Mouse (Mus musculus) midbrain, embryonic 12.5 days (tissue): Measurements from ENCODE around the gene Zeb2. TPM values are rescaled to one million over a fixed set of nuclear protein-coding genes. Genes with fewer than 3 reads are reported as not detected.

Experiments
- ATAC-seq: fragments of 200-750 bp; cut with Nextera tagmentation; 2 replicates; pipeline ENCODE4 v1.8.0; 2017; ENCODE audit warnings: low read depth, moderate TSS enrichment, moderate library complexity; ENCODE audit not compliant: low FRiP score
- H3K27ac ChIP-seq: fragments of 300-500 bp; sonication (generic); replicated peaks from 2 replicates; pipeline ENCODE4 v1.5.1; 2016; ENCODE audit warnings: mild to moderate bottlenecking
- H3K27me3 ChIP-seq: fragments of 300-500 bp; sonication (generic); 2 replicates; pipeline ENCODE4 v1.6.1; 2016; ENCODE audit warnings: mild to moderate bottlenecking
- H3K36me3 ChIP-seq: fragments of 300-500 bp; sonication (generic); 2 replicates; pipeline ENCODE4 v1.6.1; 2016
- H3K4me1 ChIP-seq: fragments of 300-500 bp; sonication (generic); 2 replicates; pipeline ENCODE4 v1.6.1; 2016
- H3K4me2 ChIP-seq: fragments of 300-500 bp; sonication (generic); replicated peaks from 2 replicates; pipeline ENCODE4 v1.6.1; 2016; ENCODE audit warnings: mild to moderate bottlenecking, moderate library complexity
- H3K4me3 ChIP-seq: fragments of 300-500 bp; sonication (generic); 2 replicates; pipeline ENCODE4 v1.5.1; 2016; ENCODE audit warnings: mild to moderate bottlenecking
- H3K9ac ChIP-seq: fragments of 300-500 bp; sonication (generic); replicated peaks from 2 replicates; pipeline ENCODE4 v1.6.1; 2016; ENCODE audit warnings: mild to moderate bottlenecking, moderate library complexity
- H3K9me3 ChIP-seq: fragments of 300-500 bp; sonication (generic); 2 replicates; pipeline ENCODE4 v1.6.1; 2016; ENCODE audit warnings: mild to moderate bottlenecking
- WGBS: fragments of 180-500 bp; shearing (Covaris S2); methylation state at CpG from one replicate; pipeline ENCODE4 v1.1.7; 2016; 5-methylcytosine and 5-hydroxymethylcytosine counted together
- polyA plus RNA-seq: library from polyadenylated mRNA; unstranded; fragments of >200 nt; fragmentation: Nextera tagmentation; extraction: Ambion mirVana; gene quantifications from 2 replicates; pipeline ENCODE4 v1.2.1, GENCODE M21; 2016

Zeb2 gene
- polyA plus RNA-seq, 1 experiment from 2014 or later = 68.7 TPM

DNA sequence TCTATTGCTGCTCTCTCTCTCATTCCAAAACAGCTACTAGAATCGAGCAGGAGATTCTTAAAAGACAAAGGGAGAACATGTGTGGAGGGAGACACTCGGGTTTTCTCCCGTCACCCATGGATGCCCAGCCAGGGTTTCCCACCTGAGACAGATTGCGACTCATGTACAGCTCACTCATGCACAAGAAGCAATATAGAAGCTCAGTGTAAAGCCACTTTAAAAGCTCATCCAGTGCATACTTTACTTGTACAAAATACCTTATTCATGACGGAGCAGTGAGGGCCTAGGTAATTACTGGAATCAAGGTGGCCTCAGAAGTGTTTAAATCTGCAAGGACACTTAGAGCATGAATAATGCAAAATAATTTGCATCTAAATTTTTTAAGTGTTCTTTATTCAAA is 45.9 kb downstream of the Zeb2 start:
- 58% methylated on average over 5 of the region's 5 CpGs for WGBS
- H3K4me1 ChIP-seq = peaks cover 49% of the 10 kb centered on the region

GRCm38 (mm10) chr2:45070612-45071276 is 46.5 kb downstream of the Zeb2 start:
- Histone ChIP-seq H3K9ac (no peak overlapping the region), H3K36me3 (0 out of 2 replicates have a peak, but pooled peaks cover under 1% of the 10 kb centered on the region), H3K4me3 (no peak overlapping the region), H3K4me2 (no peak overlapping the region), H3K4me1 (peaks cover 49% of the 10 kb centered on the region), H3K9me3 (no peaks in the 10 kb centered on the region), H3K27me3 (no peaks in the 10 kb centered on the region), H3K27ac (no peak overlapping the region)
- WGBS = 77% methylated on average over 6 of the region's 6 CpGs
- no peak for ATAC-seq

More for the DNA sequence above, 45.9 kb downstream of the Zeb2 start:
- no peak overlapping the region for H3K4me3 ChIP-seq
- no peak overlapping the region for H3K9ac ChIP-seq
- H3K27ac ChIP-seq = no peak overlapping the region
- no peaks in the 10 kb centered on the region for H3K36me3 ChIP-seq
- H3K27me3 ChIP-seq = no peaks in the 10 kb centered on the region
- H3K9me3 ChIP-seq = no peaks in the 10 kb centered on the region
- H3K4me2 ChIP-seq = no peak overlapping the region
- ATAC-seq = no peak

- Histone ChIP-seq H3K4me3 (no peak overlapping the region), H3K27ac (no peak overlapping the region; the same call in 1 of the 2 replicates), H3K4me1 (peaks cover 53% of the 10 kb centered on the region), H3K36me3 (0 out of 2 replicates have a peak, but pooled peaks cover 4% of the 10 kb centered on the region), H3K27me3 (no peaks in the 10 kb centered on the region), H3K9ac (no peak overlapping the region), H3K4me2 (no peak overlapping the region), H3K9me3 (no peaks in the 10 kb centered on the region)
- ATAC-seq = no peak
- WGBS = 70% methylated on average over 7 of the region's 7 CpGs
These were observed 48.2 kb downstream of the Zeb2 start for GRCm38 (mm10) chr2:45068792-45069550.

DNA sequence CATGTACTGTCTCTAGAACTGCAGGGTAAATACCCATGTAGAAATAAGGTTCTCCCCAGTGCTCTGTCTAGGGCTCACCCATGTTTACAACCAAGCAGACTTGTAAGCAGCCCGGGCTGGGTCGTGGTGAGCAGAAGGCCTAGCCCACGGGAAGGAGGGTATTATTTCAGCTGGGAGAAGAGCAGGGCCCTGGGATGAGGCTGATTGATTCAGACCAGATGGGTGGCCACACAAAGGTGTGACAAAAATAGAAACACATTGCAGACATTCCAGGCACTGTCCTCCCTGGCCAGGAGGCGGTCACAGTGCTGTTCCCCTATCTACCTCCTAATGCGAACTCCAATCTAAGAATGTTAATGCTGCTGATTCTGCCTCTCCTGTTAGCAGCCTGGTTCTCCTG is 50.1 kb downstream of the Zeb2 start:
- H3K4me3 ChIP-seq = no peak overlapping the region
- 0 out of 2 replicates have a peak overlapping the region, but pooled peaks have one; percentile 25 for H3K27ac ChIP-seq
- H3K4me2 ChIP-seq = no peak overlapping the region
- WGBS = 41% methylated on average over 5 of the region's 5 CpGs
- peaks cover 55% of the 10 kb centered on the region for H3K4me1 ChIP-seq
- ATAC-seq = no peak
- H3K9ac ChIP-seq = no peak overlapping the region
- 0 out of 2 replicates have a peak, but pooled peaks cover 4% of the 10 kb centered on the region for H3K36me3 ChIP-seq
- no peaks in the 10 kb centered on the region for H3K9me3 ChIP-seq
- H3K27me3 ChIP-seq = no peaks in the 10 kb centered on the region

- Histone ChIP-seq H3K36me3 (0 out of 2 replicates have a peak, but pooled peaks cover 4% of the 10 kb centered on the region), H3K9ac (no peak overlapping the region), H3K9me3 (no peaks in the 10 kb centered on the region), H3K4me2 (no peak overlapping the region), H3K4me1 (peaks cover 60% of the 10 kb centered on the region), H3K4me3 (no peak overlapping the region), H3K27me3 (no peaks in the 10 kb centered on the region), H3K27ac (peak overlapping the region; percentile 20; the same call in 1 of the 2 replicates)
- WGBS = 11% methylated on average over 7 of the region's 7 CpGs
- 0 out of 2 replicates have a peak, but pooled peaks have one; percentile 38 for ATAC-seq
These were observed 53.8 kb downstream of the Zeb2 start for GRCm38 (mm10) chr2:45063300-45063890.

DNA sequence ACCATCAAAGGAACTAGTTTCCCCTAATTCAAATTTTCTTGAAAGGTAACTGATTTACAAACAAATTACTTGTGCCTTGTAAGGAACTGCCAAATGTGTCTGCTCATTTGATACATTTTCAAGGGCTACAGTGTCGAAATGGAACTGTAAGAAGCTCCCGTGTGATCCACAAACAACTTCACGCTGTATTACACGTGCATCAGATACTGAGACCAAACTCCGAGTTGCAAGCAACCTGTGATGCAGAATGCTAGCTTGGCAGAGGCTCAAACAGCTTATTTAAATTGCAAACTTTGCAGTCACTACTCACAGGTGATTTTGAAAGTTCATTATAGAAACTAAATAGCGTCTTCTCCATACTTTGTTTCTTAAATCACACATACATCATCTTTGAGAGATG is 55.1 kb downstream of the Zeb2 start:
- Histone ChIP-seq H3K27me3 (no peaks in the 10 kb centered on the region), H3K4me2 (no peak overlapping the region), H3K4me3 (no peak overlapping the region), H3K4me1 (peaks cover 54% of the 10 kb centered on the region), H3K9ac (no peak overlapping the region), H3K36me3 (0 out of 2 replicates have a peak, but pooled peaks cover 4% of the 10 kb centered on the region), H3K27ac (no peak overlapping the region), H3K9me3 (no peaks in the 10 kb centered on the region)
- 70% methylated on average over 6 of the region's 6 CpGs for WGBS
- ATAC-seq = no peak

- Histone ChIP-seq H3K4me2 (no peak overlapping the region), H3K36me3 (0 out of 2 replicates have a peak, but pooled peaks cover 4% of the 10 kb centered on the region), H3K9ac (no peak overlapping the region), H3K4me3 (no peak overlapping the region), H3K9me3 (no peaks in the 10 kb centered on the region), H3K27me3 (no peaks in the 10 kb centered on the region), H3K27ac (no peak overlapping the region), H3K4me1 (peaks cover 60% of the 10 kb centered on the region)
- WGBS = 82% methylated on average over 4 of the region's 4 CpGs
- ATAC-seq = no peak
These were observed 56.4 kb downstream of the Zeb2 start for GRCm38 (mm10) chr2:45060768-45061167.

DNA sequence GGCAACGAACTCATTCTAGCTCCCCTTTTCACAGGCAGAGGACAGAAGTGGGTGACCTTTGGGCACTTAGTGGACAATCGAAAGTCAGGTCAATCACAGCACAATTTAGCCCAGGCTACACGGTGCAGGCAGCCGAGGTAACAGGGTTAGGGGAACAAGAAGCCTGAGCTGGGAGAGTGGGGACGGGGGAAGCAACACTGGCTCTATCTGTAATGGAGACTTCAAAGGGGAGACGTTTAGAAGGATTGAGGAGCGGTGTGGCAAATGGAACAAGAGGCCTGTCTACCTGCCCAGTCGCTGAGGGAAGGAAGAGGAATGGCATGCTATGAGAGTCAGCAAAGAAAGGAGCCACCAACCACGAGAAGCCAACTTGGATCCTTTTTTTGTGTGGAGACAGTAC is 57.0 kb downstream of the Zeb2 start:
- peaks cover 65% of the 10 kb centered on the region for H3K4me1 ChIP-seq
- no peak overlapping the region for H3K9ac ChIP-seq
- no peak overlapping the region for H3K4me2 ChIP-seq
- H3K36me3 ChIP-seq = no peaks in the 10 kb centered on the region
- no peak overlapping the region for H3K27ac ChIP-seq
- no peaks in the 10 kb centered on the region for H3K27me3 ChIP-seq
- no peak overlapping the region for H3K4me3 ChIP-seq
- ATAC-seq = no peak
- no peaks in the 10 kb centered on the region for H3K9me3 ChIP-seq
- WGBS = 69% methylated on average over 9 of the region's 9 CpGs

- no peaks in the 10 kb centered on the region for H3K27me3 ChIP-seq
- no peak for ATAC-seq
- H3K9ac ChIP-seq = no peak overlapping the region
- H3K4me3 ChIP-seq = no peak overlapping the region
- H3K36me3 ChIP-seq = no peaks in the 10 kb centered on the region
- no peak overlapping the region for H3K27ac ChIP-seq
- no peak overlapping the region for H3K4me2 ChIP-seq
- 88% methylated on average over 4 of the region's 4 CpGs for WGBS
- no peaks in the 10 kb centered on the region for H3K9me3 ChIP-seq
- peaks cover 67% of the 10 kb centered on the region for H3K4me1 ChIP-seq
These were observed 57.6 kb downstream of the Zeb2 start for GRCm38 (mm10) chr2:45059599-45059998.

GRCm38 (mm10) chr2:45059010-45059409 is 58.2 kb downstream of the Zeb2 start:
- Histone ChIP-seq H3K27me3 (no peaks in the 10 kb centered on the region), H3K4me3 (no peak overlapping the region), H3K9ac (no peak overlapping the region), H3K9me3 (no peaks in the 10 kb centered on the region), H3K4me1 (peaks cover 62% of the 10 kb centered on the region), H3K27ac (peak overlapping the region; percentile 35; the same call in 1 of the 2 replicates), H3K36me3 (no peaks in the 10 kb centered on the region), H3K4me2 (0 out of 2 replicates have a peak overlapping the region, but pooled peaks have one; percentile 1)
- 0 out of 2 replicates have a peak, but pooled peaks have one; percentile 21 for ATAC-seq
- WGBS = 72% methylated on average over 12 of the region's 12 CpGs

GRCm38 (mm10) chr2:45058183-45058582 is 59.0 kb downstream of the Zeb2 start:
- Histone ChIP-seq H3K27ac (no peak overlapping the region; the same call in 1 of the 2 replicates), H3K9me3 (no peaks in the 10 kb centered on the region), H3K9ac (no peak overlapping the region), H3K4me2 (no peak overlapping the region), H3K36me3 (no peaks in the 10 kb centered on the region), H3K27me3 (no peaks in the 10 kb centered on the region), H3K4me1 (peaks cover 54% of the 10 kb centered on the region), H3K4me3 (no peak overlapping the region)
- 75% methylated on average over 9 of the region's 9 CpGs for WGBS
- ATAC-seq = no peak
